Mouse (Mus musculus) olfactory bulb, adult 2 months (tissue): ENCODE data around the gene Scd1.

ENCODE experiments used
- CTCF ChIP-seq: fragments of 200-500 bp; IDR thresholded peaks from 2 replicates; pipeline ENCODE4 v1.5.1; 2012; ENCODE audit warnings: low read depth, mild to moderate bottlenecking, low read length, moderate library complexity; ENCODE audit not compliant: insufficient read depth
- POLR2A ChIP-seq: fragments of 200-500 bp; IDR thresholded peaks from 2 replicates; pipeline ENCODE4 v1.6.1; 2012; ENCODE audit warnings: mild to moderate bottlenecking, low read depth, low read length, moderate library complexity; ENCODE audit not compliant: insufficient read depth

DNA sequence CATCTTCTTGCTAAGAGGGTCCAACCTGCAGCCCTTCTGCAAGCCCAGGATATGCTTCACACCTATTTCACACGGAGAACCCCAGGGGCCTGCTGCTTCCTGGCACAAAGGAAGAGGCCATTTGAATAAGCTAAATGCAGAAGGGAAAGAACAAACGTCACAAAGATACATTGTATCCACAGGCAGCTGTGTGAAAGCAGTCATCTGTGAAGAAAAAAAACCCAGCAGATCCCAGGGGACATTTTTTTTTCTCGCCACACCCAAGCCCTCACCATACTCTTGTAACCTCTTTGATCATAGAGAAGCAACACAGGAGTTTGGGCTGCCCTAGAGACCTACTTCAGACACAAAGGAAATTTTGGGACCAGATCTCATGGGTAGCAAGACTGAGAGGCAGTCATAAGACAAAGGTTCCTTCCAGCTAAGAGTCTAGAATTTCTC lies 31.1 kb downstream of the Scd1 start:
- TF ChIP-seq CTCF (no peak), POLR2A (no peak)
